Comparison of ENCODE assay signal across 8 mouse cellular contexts in genomic region chr17:87532158-87532545, GRCm38 (mm10).
DNase-seq lines count a peak whose midpoint lies in the region; ATAC-seq lines count a peak whose summit lies in the region.

No protein-coding gene starts in this region.

- peak; percentile 23 for DNase-seq in embryo, embryonic 10.5 days (ENCODE audit: low spot score)
- no peak for DNase-seq in embryo, embryonic 11 days
- no peak for DNase-seq in forebrain, embryonic 14.5 days (ENCODE audit: low spot score)
- DNase-seq in induced T-regulatory cell, adult 2 months (ENCODE audit: low read depth): peak; percentile 13
- peak; percentile 40 for DNase-seq in lung, postnatal 10 days
- DNase-seq in cerebellum, postnatal 36 days: no peak
- no peak for DNase-seq in adrenal gland, adult 2 months

- peaks cover 11% of the 10 kb centered on the region for H3K4me1 ChIP-seq in forebrain, embryonic 14.5 days (ENCODE audit: control insufficient read depth, insufficient read depth, low read length)

- 11% methylated on average over 9 of the region's 9 CpGs for WGBS in forebrain, embryonic 14.5 days

- peak overlapping the region; percentile 54; the same call in 1 of the 2 replicates for H3K9ac ChIP-seq in forebrain, embryonic 14.5 days (ENCODE audit: low read length)

- H3K27ac ChIP-seq in forebrain, embryonic 14.5 days (ENCODE audit: low read depth, low read length): no peak overlapping the region

- no peaks in the 10 kb centered on the region for H3K36me3 ChIP-seq in forebrain, embryonic 14.5 days (ENCODE audit: control insufficient read depth, insufficient read depth, low read length)

- ATAC-seq in forebrain, embryonic 14.5 days: no peak
- ATAC-seq in activated CD4-positive, CD25-positive, alpha-beta regulatory T cell, adult 4 months: no peak

- H3K9me3 ChIP-seq in forebrain, embryonic 14.5 days (replicated peaks; ENCODE audit: control insufficient read depth, low read length): no peaks in the 10 kb centered on the region

- no peaks in the 10 kb centered on the region for H3K27me3 ChIP-seq in forebrain, embryonic 14.5 days (replicated peaks; ENCODE audit: control insufficient read depth, insufficient read depth, low read length)

- H3K4me2 ChIP-seq in forebrain, embryonic 14.5 days (ENCODE audit: low read length): peak overlapping the region; percentile 64

- H3K4me3 ChIP-seq in forebrain, embryonic 14.5 days (ENCODE audit: low read depth, low read length): no peak overlapping the region

Comparison
In these comparisons a context has a peak if more than half of its experiments do, and no peak if none do; other contexts are left out.
1. DNase-seq: peak in embryo, embryonic 10.5 days (single experiment), induced T-regulatory cell, adult 2 months (single experiment) and lung, postnatal 10 days (single experiment); none in embryo, embryonic 11 days (single experiment), forebrain, embryonic 14.5 days (single experiment), cerebellum, postnatal 36 days (0 of 2) and adrenal gland, adult 2 months (single experiment).